Mouse (Mus musculus) small intestine, adult 2 months (tissue): ENCODE results near the gene Dusp19.

Source experiments
- CTCF ChIP-seq: fragments of 200-500 bp; IDR thresholded peaks from 2 replicates; pipeline ENCODE4 v1.5.1; 2012; ENCODE audit warnings: low read depth, mild to moderate bottlenecking, control low read depth, inconsistent platforms, low read length, moderate library complexity, mixed read lengths; ENCODE audit not compliant: insufficient replicate concordance, insufficient read length; ENCODE audit errors: extremely low read depth
- POLR2A ChIP-seq: fragments of 200-500 bp; IDR thresholded peaks from 2 replicates; pipeline ENCODE4 v1.6.1; 2012; ENCODE audit warnings: low read depth, mild to moderate bottlenecking, control low read depth, inconsistent platforms, low read length, moderate library complexity

- TF ChIP-seq CTCF, result no peak
- TF ChIP-seq POLR2A, result no peak
Observed at GRCm38 (mm10) chr2:80602756-80603155, 14.1 kb upstream of the Dusp19 start.
